Mouse (Mus musculus): ENCODE data around the gene Gm10840.
"Not testable (repeated sequence)": the region's sequence is repeated elsewhere in the genome, so short reads cannot be mapped to it uniquely, and the experiment has no call there.

Gm10840 gene

DNA sequence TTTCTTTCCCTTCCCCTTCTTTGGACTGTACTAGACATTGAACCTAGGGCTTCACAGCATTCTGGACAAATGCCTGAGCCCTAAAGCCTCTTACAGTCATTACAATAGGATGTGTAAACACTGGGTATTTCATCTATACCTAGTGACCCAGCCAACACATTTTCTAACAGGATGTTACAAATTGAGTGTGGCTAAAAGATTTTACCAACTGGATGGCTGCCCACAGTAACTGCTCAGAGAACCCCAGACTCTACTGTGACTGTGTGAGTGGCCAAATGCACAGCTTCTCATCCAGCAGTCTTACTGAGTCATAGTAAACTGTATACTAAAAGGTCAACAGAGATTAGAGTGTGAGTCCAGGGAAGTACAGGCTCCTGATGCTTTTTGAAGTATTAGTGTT, 34.7 kb downstream of the Gm10840 start:
- no peak for DNase-seq (ENCODE audit: low spot score in 2 of 2)

DNA sequence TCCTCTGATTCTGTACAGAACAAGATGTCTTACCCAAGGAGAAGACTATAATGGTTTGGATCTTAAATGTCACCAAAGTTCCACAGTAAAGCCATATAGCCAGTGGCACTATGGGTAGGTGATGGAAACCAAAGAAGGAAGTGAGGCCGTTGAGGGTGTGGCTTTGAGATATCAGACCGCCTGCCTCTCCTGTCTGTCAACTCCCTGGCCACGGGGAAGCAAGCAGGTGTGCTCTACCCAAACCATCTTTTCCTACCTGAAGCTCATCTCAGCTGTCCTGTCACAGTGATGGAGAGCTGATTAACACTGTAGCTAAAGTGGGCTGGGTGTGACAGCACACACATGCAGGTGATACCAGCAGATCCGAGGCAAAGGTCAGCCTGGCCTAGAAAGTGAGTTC, 37.6 kb downstream of the Gm10840 start:
- no peak for DNase-seq (ENCODE audit: low spot score in 2 of 2)

DNA sequence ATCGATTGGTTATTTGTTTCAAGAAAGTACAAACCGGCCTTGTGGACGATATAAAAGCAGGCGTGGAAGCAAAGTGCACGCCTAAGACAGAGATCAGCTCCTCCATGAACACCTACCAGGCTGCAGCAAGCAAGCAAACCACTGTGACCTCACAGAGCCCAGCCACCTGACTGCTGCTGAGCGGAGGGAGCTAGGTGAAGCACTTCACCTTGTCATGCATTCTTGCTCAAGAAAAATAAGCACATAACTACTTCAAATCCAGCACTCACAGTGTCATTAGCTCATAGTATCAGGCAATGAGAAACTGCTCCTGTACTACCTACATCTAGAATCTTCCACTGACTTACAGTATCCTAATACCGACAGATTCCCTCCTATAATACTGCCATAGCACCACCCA, 39.3 kb downstream of the Gm10840 start:
- DNase-seq (ENCODE audit: low spot score in 2 of 2) = not testable (repeated sequence)

DNA sequence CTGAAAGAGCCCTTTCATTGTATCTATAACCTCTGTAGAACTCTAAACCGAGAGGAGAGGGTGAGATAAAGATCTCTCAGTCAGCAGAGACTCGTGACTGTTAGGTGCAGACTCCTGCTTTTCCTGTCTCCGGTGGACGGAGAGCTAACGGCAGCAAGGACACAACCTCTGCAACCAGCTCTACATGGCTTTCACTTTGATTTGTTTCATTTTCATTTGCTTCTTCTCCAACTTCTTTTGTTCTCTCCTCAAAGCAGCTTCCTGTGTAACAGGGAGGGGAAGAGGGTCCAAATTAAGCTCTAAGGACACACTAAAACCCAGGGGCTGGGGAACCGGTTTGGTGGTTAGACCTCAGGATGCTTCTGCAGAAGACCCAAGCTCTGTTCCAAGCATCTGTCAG, 40.1 kb downstream of the Gm10840 start:
- no peak for DNase-seq (ENCODE audit: low spot score in 2 of 2)

DNA sequence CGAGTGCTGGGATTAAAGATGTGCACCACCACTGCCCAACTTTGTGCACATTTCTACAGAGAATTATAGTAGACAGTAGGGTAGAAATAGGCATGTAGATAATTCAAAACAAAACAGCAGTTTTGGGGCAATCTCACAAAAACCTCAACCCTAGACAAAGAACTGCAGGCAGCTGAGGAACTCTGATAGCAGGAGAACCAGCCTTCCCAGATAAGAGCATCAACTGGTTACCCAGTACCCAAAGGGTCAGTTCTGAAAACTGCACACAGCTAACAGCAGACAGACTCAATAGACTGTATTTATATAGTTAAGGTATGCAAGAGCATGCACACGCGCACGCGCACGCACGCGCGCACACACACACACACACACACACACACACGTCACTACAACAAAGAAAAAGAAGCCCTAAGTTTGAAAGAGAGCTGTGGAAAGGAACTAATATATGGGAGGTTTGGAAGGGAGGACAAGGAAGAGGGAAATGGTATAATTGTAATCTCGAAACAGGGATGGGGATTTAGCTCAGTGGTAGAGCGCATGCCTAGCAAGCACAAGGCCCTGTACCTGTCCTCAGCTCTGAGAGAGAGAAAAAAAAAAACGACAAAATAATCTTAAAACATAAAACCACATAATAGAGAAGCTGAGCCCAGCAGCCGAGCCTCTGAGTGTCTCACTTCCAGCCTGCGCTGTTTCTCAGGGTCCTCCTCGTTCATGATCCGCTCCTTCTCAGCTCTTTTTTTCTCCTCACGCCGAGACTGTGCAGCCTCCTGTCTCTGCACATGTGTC, 40.9 kb downstream of the Gm10840 start:
- DNase-seq (ENCODE audit: low spot score in 2 of 2) = no peak

DNA sequence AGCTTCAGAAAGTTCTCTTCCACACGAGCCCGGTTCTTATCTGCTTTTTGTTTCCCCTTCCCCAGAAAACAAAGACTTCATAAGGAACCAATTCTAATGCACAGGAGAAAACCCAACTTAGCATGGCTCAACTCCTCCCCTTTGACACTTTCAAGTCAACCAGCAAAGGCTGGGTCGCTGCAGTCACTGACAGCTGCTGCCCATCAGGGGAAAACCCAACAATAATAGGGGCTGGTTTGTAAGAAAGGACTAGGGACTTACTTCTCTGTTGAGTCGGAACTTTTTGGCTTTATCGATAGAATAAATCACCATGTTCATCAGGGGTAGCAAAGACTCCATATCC, 41.4 kb downstream of the Gm10840 start, which contains the start of gene Strada:
Gene Strada (minus strand): TSS at position 46 of the 343 bp plus-strand sequence.
- DNase-seq (ENCODE audit: low spot score in 2 of 2) = no peak
